Mouse (Mus musculus) liver, adult 2 months (tissue): ENCODE data around the gene Cacna1a. TPM values are rescaled to one million over a fixed set of nuclear protein-coding genes. Genes with fewer than 3 reads are reported as not detected.

Source experiments
- DNase-seq: peaks from one replicate; pipeline ENCODE4 v3.0.0-alpha.2; 2011; ENCODE audit warnings: low read depth, low spot score; ENCODE audit errors: extremely low read depth
- H3K27ac ChIP-seq: fragments of 200-500 bp; replicated peaks from 2 replicates; pipeline ENCODE4 v1.5.1; 2012; ENCODE audit warnings: low read depth, mild to moderate bottlenecking, control low read depth, inconsistent platforms, low read length; ENCODE audit not compliant: insufficient read depth
- H3K27me3 ChIP-seq: fragments of 200-500 bp; 2 replicates; pipeline ENCODE4 v1.6.1; 2012; ENCODE audit warnings: mild to moderate bottlenecking, moderate library complexity, low read length, inconsistent platforms; ENCODE audit not compliant: control insufficient read depth, insufficient read depth
- H3K36me3 ChIP-seq: fragments of 200-500 bp; 2 replicates; pipeline ENCODE4 v1.6.1; 2012; ENCODE audit warnings: low read length, inconsistent platforms; ENCODE audit not compliant: control insufficient read depth, insufficient read depth
- H3K4me1 ChIP-seq: fragments of 200-500 bp; 2 replicates; pipeline ENCODE4 v1.6.1; 2011; ENCODE audit warnings: low read length; ENCODE audit not compliant: control insufficient read depth, insufficient read depth
- H3K4me3 ChIP-seq: fragments of 200-500 bp; 2 replicates; pipeline ENCODE4 v1.5.1; 2011; ENCODE audit warnings: low read depth, mild to moderate bottlenecking, control low read depth, low read length, moderate library complexity; ENCODE audit not compliant: insufficient read depth
- H3K79me2 ChIP-seq: fragments of 200-500 bp; 2 replicates; pipeline ENCODE4 v1.6.1; 2012; ENCODE audit warnings: inconsistent platforms, mild to moderate bottlenecking, low read length, moderate library complexity; ENCODE audit not compliant: control insufficient read depth, insufficient read depth
- H3K9ac ChIP-seq: fragments of 200-500 bp; 2 replicates; pipeline ENCODE4 v1.6.1; 2012; ENCODE audit warnings: low read depth, mild to moderate bottlenecking, control low read depth, inconsistent platforms, low read length
- CTCF ChIP-seq: fragments of 200-500 bp; IDR thresholded peaks from 2 replicates; pipeline ENCODE4 v1.5.1; 2011; ENCODE audit warnings: low read depth, low read length, control low read depth
- POLR2A ChIP-seq: fragments of 200-500 bp; IDR thresholded peaks from 2 replicates; pipeline ENCODE4 v1.6.1; 2011; ENCODE audit warnings: low read length, control low read depth; ENCODE audit not compliant: insufficient read depth; ENCODE audit errors: extremely low read depth
- WGBS: fragments of 180-500 bp; shearing (Covaris S2); methylation state at CpG from one replicate; pipeline ENCODE4 v1.1.7; 2018; 5-methylcytosine and 5-hydroxymethylcytosine counted together
- polyA plus RNA-seq: library from polyadenylated mRNA; depleted of rRNA; stranded (reverse); fragments of >200 nt; gene quantifications from 2 replicates; pipeline ENCODE4 v1.2.3, GENCODE M21; 2012
- total RNA-seq: library from RNA; depleted of rRNA; stranded (reverse); fragments of >200 nt; gene quantifications from 2 replicates; pipeline ENCODE4 v1.2.3, GENCODE M21; 2014

Gene Cacna1a
- total and polyA plus RNA-seq, 2 experiments: 0.28 to 3.2 TPM

GRCm38 (mm10) chr8:84388773-84389172 lies 533 bp downstream of the Cacna1a start:
- H3K79me2 ChIP-seq: no peaks in the 10 kb centered on the region
- no peaks in the 10 kb centered on the region for H3K27me3 ChIP-seq
- peak; percentile 70 for DNase-seq
- no peak overlapping the region for H3K27ac ChIP-seq
- no peak for TF ChIP-seq POLR2A
- no peak for TF ChIP-seq CTCF
- 39% methylated on average over 9 of the region's 9 CpGs for WGBS
- H3K9ac ChIP-seq: no peak overlapping the region
- H3K36me3 ChIP-seq: no peaks in the 10 kb centered on the region
- peaks cover 7% of the 10 kb centered on the region for H3K4me1 ChIP-seq
- H3K4me3 ChIP-seq: no peak overlapping the region

DNA sequence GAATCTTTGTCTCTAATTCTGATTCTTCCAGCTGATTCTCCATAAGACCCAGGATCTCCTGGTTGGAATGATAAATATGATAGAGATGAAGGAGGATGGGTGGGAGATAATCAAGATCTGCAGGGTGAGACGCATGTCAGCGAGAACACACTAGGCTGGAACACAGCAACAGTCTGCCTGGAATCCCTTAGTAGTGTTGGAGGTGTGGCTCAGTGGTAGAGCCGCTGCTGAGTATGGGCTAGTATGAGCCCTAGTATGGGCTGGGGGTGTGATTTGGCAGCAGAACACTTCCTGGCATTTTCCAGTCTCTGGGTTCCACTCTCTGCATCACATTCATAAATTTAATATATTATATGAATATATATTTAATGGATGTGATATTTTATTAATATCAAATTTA lies 933 bp downstream of the Cacna1a start:
- Histone ChIP-seq H3K27me3 (no peaks in the 10 kb centered on the region), H3K4me1 (peaks cover 7% of the 10 kb centered on the region), H3K9ac (no peak overlapping the region), H3K36me3 (no peaks in the 10 kb centered on the region), H3K27ac (no peak overlapping the region), H3K4me3 (no peak overlapping the region), H3K79me2 (no peaks in the 10 kb centered on the region)
- 76% methylated on average over 3 of the region's 3 CpGs for WGBS
- DNase-seq: no peak
- TF ChIP-seq CTCF (no peak), POLR2A (no peak)

DNA sequence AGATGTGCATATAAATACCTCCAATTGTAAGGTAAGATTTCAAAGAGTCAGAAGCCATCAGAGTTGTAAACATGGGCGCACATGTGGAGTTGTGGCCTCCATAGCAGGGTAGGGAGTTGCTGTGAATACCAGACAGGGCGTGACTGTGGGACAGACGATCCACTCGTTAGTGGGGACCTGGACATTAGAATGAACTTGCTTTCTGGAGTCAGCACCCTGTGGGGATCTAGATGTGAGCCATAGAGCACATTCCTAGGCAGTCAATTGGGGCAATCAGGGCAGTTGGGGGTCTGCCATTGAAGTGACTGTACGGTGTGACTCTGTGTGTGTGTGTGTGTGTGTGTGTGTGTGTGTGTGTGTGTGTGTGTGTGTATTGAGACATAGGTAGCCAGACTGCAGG lies 3.4 kb downstream of the Cacna1a start:
- H3K4me3 ChIP-seq: no peak overlapping the region
- no peak overlapping the region for H3K27ac ChIP-seq
- peaks cover 7% of the 10 kb centered on the region for H3K4me1 ChIP-seq
- H3K9ac ChIP-seq: no peak overlapping the region
- H3K36me3 ChIP-seq: no peaks in the 10 kb centered on the region
- H3K79me2 ChIP-seq: no peaks in the 10 kb centered on the region
- WGBS: 93% methylated on average over 5 of the region's 5 CpGs
- no peaks in the 10 kb centered on the region for H3K27me3 ChIP-seq
- no peak for DNase-seq
- TF ChIP-seq CTCF: no peak
- TF ChIP-seq POLR2A: no peak

DNA sequence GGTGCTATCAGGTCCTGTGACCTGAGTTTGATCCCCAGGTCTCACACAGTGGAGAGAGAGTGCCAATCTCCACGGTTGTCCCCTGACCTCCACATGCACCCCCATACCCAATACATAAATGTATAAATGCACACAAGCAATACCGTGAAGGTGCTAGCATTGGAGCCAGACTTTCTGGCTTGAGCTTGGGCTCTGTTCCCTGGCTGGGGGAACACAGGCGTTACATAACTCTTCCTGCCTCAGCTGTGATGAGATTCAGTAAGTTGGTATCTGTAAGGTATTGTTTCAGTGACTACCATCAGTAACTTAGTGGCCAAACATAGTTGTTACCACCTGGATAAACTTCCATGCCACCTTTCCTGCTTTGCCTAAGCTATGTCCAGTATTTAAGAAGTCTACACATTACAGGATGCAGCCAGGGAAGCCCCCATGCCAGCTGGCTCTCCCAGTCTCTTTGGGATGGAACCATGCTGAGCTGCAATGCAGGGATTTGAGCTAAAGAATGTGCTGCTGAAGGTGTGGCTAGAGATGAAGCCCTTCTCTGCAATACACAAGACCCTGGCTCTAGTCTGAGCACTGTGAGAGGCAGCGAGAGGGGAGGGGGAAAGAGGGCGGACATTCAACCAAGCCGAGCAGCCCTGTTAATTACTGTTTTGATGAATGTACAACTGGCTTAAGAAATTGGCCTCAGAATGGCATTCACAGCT lies 7.7 kb downstream of the Cacna1a start:
- H3K4me1 ChIP-seq: no peaks in the 10 kb centered on the region
- TF ChIP-seq POLR2A (no peak), CTCF (no peak)
- WGBS: 77% methylated on average over 6 of the region's 6 CpGs

GRCm38 (mm10) chr8:84413886-84414851 lies 25.9 kb downstream of the Cacna1a start:
- WGBS: 4% methylated on average over 72 of the region's 72 CpGs
- TF ChIP-seq CTCF (no peak), POLR2A (no peak)
- peaks cover 7% of the 10 kb centered on the region for H3K27me3 ChIP-seq
- peak overlapping the region; percentile 44; the same call in 1 of the 2 replicates for H3K4me3 ChIP-seq
- no peaks in the 10 kb centered on the region for H3K79me2 ChIP-seq
- no peak overlapping the region for H3K9ac ChIP-seq
- no peak overlapping the region for H3K27ac ChIP-seq
- no peaks in the 10 kb centered on the region for H3K4me1 ChIP-seq
- no peaks in the 10 kb centered on the region for H3K36me3 ChIP-seq
- DNase-seq: no peak

More for the DNA sequence above, 7.7 kb downstream of the Cacna1a start:
- Histone ChIP-seq H3K27me3 (no peaks in the 10 kb centered on the region), H3K9ac (no peak overlapping the region), H3K79me2 (no peaks in the 10 kb centered on the region), H3K27ac (no peak overlapping the region), H3K36me3 (no peaks in the 10 kb centered on the region), H3K4me3 (no peak overlapping the region)
- no peak for DNase-seq

DNA sequence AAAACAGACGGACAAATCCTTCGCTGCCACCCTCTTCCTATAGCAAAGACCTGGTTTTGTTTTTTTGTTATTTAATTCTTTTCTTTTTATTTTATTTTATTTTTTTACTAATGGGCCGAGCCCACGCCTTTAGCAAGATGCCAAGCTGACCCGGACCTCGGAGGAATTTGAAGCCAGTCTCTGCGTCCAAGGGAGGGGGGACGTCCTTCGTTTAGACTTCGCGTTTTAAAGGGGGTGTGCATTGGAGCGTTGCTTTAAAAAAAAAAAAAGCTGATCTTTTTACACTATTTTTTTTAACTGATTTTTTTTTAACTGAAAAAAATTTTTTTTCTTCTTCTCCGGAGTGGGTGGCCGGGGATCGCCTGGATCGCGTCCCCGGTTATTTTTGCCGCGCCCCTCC lies 26.7 kb downstream of the Cacna1a start:
- TF ChIP-seq CTCF (no peak), POLR2A (no peak)
- no peaks in the 10 kb centered on the region for H3K79me2 ChIP-seq
- H3K4me3 ChIP-seq: peak overlapping the region; percentile 44; the same call in 1 of the 2 replicates
- H3K4me1 ChIP-seq: no peaks in the 10 kb centered on the region
- H3K9ac ChIP-seq: no peak overlapping the region
- peaks cover 7% of the 10 kb centered on the region for H3K27me3 ChIP-seq
- no peak overlapping the region for H3K27ac ChIP-seq
- no peaks in the 10 kb centered on the region for H3K36me3 ChIP-seq
- no peak for DNase-seq
- WGBS: under 1% methylated on average over 16 of the region's 20 CpGs
